ENCODE assay signal across 22 mouse cellular contexts in genomic region chr6:141691246-141691645, GRCm38 (mm10).
A peak's percentile ranks its signal among the peaks of the same experiment; 100 is the strongest.
DNase-seq lines count a peak whose midpoint lies in the region; ATAC-seq and TF ChIP-seq lines count a peak whose summit lies in the region.
"Had no signal": no experiment of that assay in that cellular context is flagged by ENCODE, and none has a peak within 500 bp of the region (broad histone marks: within the 10 kb centered on the region; RNA-seq: fewer than 3 reads in every experiment).

No protein-coding gene starts in this region.

- TF ChIP-seq EP300 in liver, postnatal 0 days (IDR thresholded peaks at IDR 0.05; ENCODE audit: low read depth): no peak

- no peaks in the 10 kb centered on the region for H3K4me1 ChIP-seq in liver, adult 2 months (ENCODE audit: control insufficient read depth, insufficient read depth, low read length)
- no peaks in the 10 kb centered on the region for H3K4me1 ChIP-seq in liver, embryonic 12.5 days
- no peaks in the 10 kb centered on the region for H3K4me1 ChIP-seq in liver, postnatal 0 days (ENCODE audit: insufficient read depth)
- H3K4me1 ChIP-seq in liver, embryonic 11.5 days (replicated peaks; ENCODE audit: control insufficient read depth, insufficient read depth, low read length): no peaks in the 10 kb centered on the region

- no peak overlapping the region for H3K4me3 ChIP-seq in liver, adult 2 months (ENCODE audit: insufficient read depth, low read depth, low read length)
- no peak overlapping the region for H3K4me3 ChIP-seq in liver, embryonic 12.5 days
- no peak overlapping the region for H3K4me3 ChIP-seq in liver, postnatal 0 days (ENCODE audit: low read depth, low read length)
- H3K4me3 ChIP-seq in liver, embryonic 11.5 days (ENCODE audit: low read depth, low read length): no peak overlapping the region

- no peak overlapping the region for H3K27ac ChIP-seq in liver, adult 2 months (replicated peaks; ENCODE audit: insufficient read depth, low read depth, low read length)
- no peak overlapping the region for H3K27ac ChIP-seq in liver, embryonic 12.5 days
- H3K27ac ChIP-seq in liver, postnatal 0 days (ENCODE audit: low read depth): no peak overlapping the region
- H3K27ac ChIP-seq in liver, embryonic 11.5 days (ENCODE audit: low read depth, low read length): no peak overlapping the region

- no peak overlapping the region for H3K9ac ChIP-seq in liver, adult 2 months (ENCODE audit: low read depth, low read length)
- H3K9ac ChIP-seq in liver, embryonic 12.5 days: no peak overlapping the region
- H3K9ac ChIP-seq in liver, postnatal 0 days (replicated peaks): no peak overlapping the region
- H3K9ac ChIP-seq in liver, embryonic 11.5 days (ENCODE audit: low read depth, low read length): no peak overlapping the region

- no peak overlapping the region for H3K4me2 ChIP-seq in liver, embryonic 12.5 days
- H3K4me2 ChIP-seq in liver, postnatal 0 days (ENCODE audit: low read depth, low read length): no peak overlapping the region
- H3K4me2 ChIP-seq in liver, embryonic 11.5 days: no peak overlapping the region

- H3K27me3 ChIP-seq in liver, adult 2 months (ENCODE audit: control insufficient read depth, insufficient read depth, low read length): no peaks in the 10 kb centered on the region
- no peaks in the 10 kb centered on the region for H3K27me3 ChIP-seq in liver, embryonic 12.5 days (replicated peaks)
- no peaks in the 10 kb centered on the region for H3K27me3 ChIP-seq in liver, postnatal 0 days (ENCODE audit: insufficient read depth, low read length)
- no peaks in the 10 kb centered on the region for H3K27me3 ChIP-seq in liver, embryonic 11.5 days (replicated peaks; ENCODE audit: control insufficient read depth, insufficient read depth, low read length)
- H3K27me3 ChIP-seq: CH12.LX, Patski had no signal

- peaks cover 15% of the 10 kb centered on the region for H3K36me3 ChIP-seq in liver, adult 2 months (ENCODE audit: control insufficient read depth, insufficient read depth, low read length)
- no peaks in the 10 kb centered on the region for H3K36me3 ChIP-seq in liver, embryonic 12.5 days
- no peaks in the 10 kb centered on the region for H3K36me3 ChIP-seq in liver, postnatal 0 days (replicated peaks; ENCODE audit: insufficient read depth, low read length)
- H3K36me3 ChIP-seq in liver, embryonic 11.5 days (ENCODE audit: control insufficient read depth, insufficient read depth, low read length): no peaks in the 10 kb centered on the region
- H3K36me3 ChIP-seq: G1E had no signal

- no peak for TF ChIP-seq CTCF in liver, adult 2 months (IDR thresholded peaks at IDR 0.05; ENCODE audit: low read depth, low read length)
- TF ChIP-seq CTCF in liver, postnatal 0 days (IDR thresholded peaks at IDR 0.05; ENCODE audit: low read depth): no peak

- H3K79me2 ChIP-seq in liver, adult 2 months (ENCODE audit: control insufficient read depth, insufficient read depth, low read length): no peaks in the 10 kb centered on the region

- no peaks in the 10 kb centered on the region for H3K9me3 ChIP-seq in liver, embryonic 12.5 days (replicated peaks)
- no peaks in the 10 kb centered on the region for H3K9me3 ChIP-seq in liver, postnatal 0 days (ENCODE audit: low read length)
- H3K9me3 ChIP-seq in liver, embryonic 11.5 days (ENCODE audit: control insufficient read depth, low read length): no peaks in the 10 kb centered on the region
- H3K9me3 ChIP-seq: G1E had no signal

- DNase-seq in liver, adult 2 months (ENCODE audit: extremely low read depth, low read depth, low spot score): peak; percentile 69
- no peak for DNase-seq in liver, postnatal 0 days
- no peak for DNase-seq in liver, embryonic 11.5 days (ENCODE audit: low spot score)
- peak; percentile 54 for DNase-seq in testis, postnatal 14 days (ENCODE audit: low spot score)
- no peak for DNase-seq in testis, postnatal 10 days (ENCODE audit: low spot score)
- DNase-seq in yolk sac, embryonic 10.5 days (ENCODE audit: low spot score): peak; percentile 18
- DNase-seq: adrenal gland, adult 2 months; adrenal gland, adult 8-10 months; adrenal gland, postnatal 10 days; adrenal gland, postnatal 14 days; adrenal gland, postnatal 25 days; adrenal gland, postnatal 36 days; B cell, adult 2 months; cerebellum, adult 11 months; cerebellum, adult 11-12 months had no signal

- no peak for TF ChIP-seq POLR2A in liver, adult 2 months (IDR thresholded peaks at IDR 0.05; ENCODE audit: extremely low read depth, insufficient read depth, low read length)

- ATAC-seq in liver, embryonic 12.5 days: no peak
- peak; percentile 25; the same call in 1 of the 2 replicates for ATAC-seq in liver, postnatal 0 days
- no peak for ATAC-seq in liver, embryonic 11.5 days (replicated peaks; ENCODE audit: low FRiP score)
- ATAC-seq in monocyte, adult 5-6 weeks (replicated peaks; ENCODE audit: insufficient number of reproducible peaks, low FRiP score, low TSS enrichment, poor library complexity, severe bottlenecking): no peak
- ATAC-seq: activated CD4-positive, CD25-positive, alpha-beta regulatory T cell, adult 4 months; CD4-positive, CD25-positive, alpha-beta regulatory T cell, adult 4 months; Patski had no signal

Comparison
In these comparisons a context has a peak if more than half of its experiments do, and no peak if none do; other contexts are left out.
1. DNase-seq: peak in liver, adult 2 months (single experiment), testis, postnatal 14 days (single experiment) and yolk sac, embryonic 10.5 days (single experiment); none in liver, postnatal 0 days (single experiment), liver, embryonic 11.5 days (single experiment) and testis, postnatal 10 days (single experiment).